Mouse (Mus musculus) adrenal gland, postnatal 36 days (tissue): ENCODE measurements at regions not wholly inside any gene's neighbourhood (a gene's known extent, or its start where the extent isn't known, plus 50 kb on each side); places are given as distances from the start of the nearest gene placed in this dataset.

ENCODE experiments used
- DNase-seq, 2 experiments: peaks; one replicate each; pipeline ENCODE4 v3.0.0; 2021; ENCODE audit warnings: mixed read lengths in 1 of 2

- no peak for DNase-seq
Measured at GRCm38 (mm10) chrX:158544021-158544420, 500.9 kb upstream of the Cnksr2 start.

DNA sequence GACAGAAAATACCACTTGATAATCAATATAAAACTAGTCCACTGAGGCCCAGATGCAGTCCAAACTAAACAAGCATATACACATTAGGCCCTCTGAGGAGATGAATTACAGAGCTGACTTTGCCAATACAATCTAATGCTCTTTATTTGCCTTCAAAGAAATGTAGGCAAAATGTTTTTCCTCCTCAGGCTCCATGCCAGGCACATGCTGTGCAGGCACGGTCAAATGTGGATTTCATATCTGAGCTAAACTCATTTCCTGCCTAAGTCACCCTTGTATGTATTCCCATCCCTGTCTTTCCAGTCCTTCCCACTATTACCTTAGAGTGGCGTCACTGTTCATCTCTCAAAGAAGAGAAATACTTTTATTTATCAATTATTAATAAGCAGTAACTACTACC, 534.8 kb upstream of the Cnksr2 start:
- no peak for DNase-seq

- no peak for DNase-seq
Measured at GRCm38 (mm10) chrX:158613136-158613535, 570.0 kb upstream of the Cnksr2 start.

DNA sequence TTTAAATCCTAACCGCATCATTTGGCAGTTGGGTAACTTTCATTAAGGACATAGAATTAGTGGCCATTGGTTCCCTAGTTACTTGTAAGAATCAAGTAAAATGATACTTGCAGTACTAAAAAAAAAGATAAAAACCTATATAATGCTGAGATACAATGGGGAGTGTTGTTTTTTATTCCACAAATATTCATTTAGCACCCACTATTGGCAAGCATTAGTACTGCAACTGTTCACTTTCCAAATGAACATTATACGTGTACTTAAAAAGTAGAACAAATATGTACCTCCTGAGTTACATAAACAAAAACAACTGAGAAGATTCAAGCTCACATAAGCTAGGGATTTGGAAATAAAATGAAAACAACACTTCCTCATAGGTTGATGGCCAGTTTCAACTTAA, 570.5 kb upstream of the Cnksr2 start:
- DNase-seq, result no peak

DNA sequence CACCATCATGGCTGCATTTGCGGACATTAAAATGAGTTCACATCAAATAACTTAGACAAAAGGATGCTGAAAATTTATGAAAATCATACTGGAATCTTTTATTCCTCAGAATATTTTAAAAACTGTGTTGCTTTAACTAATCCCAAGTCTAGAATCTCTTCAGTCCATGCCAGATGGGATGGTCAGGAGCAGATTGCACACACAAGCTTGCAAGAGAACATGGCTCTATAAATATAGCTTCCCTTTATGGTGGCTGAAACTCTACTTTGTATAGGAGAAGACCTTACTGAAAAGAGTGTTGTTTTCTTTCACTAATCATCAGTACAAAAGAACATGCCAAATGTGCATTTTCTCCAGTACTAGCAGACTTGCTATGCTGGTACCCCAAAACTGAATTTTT, 570.9 kb upstream of the Cnksr2 start:
- no peak for DNase-seq

DNA sequence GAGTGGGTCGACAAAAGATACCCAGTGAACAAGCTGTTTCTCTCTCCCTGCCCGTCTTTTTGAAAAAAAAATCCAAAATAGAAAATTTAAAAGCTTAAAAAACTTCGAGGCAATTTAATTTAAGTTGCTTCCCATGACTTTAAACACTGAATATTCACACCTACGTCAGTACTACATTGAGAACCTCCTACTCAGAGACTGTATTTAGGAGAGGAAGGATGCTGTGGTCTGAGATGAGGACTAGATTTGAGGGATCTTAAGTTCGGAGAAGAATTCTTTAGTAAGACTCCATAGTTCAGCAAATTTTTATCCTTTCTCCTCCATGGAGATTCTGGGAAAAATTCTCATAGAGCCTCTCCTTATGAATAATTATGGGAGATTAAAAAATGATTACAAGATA, 571.4 kb upstream of the Cnksr2 start:
- no peak for DNase-seq

GRCm38 (mm10) chrX:158615096-158615495, 572.0 kb upstream of the Cnksr2 start:
- DNase-seq, result no peak

- no peak for DNase-seq
Measured at GRCm38 (mm10) chrX:158627390-158627789, 582.7 kb upstream of the Rps6ka3 start.

DNA sequence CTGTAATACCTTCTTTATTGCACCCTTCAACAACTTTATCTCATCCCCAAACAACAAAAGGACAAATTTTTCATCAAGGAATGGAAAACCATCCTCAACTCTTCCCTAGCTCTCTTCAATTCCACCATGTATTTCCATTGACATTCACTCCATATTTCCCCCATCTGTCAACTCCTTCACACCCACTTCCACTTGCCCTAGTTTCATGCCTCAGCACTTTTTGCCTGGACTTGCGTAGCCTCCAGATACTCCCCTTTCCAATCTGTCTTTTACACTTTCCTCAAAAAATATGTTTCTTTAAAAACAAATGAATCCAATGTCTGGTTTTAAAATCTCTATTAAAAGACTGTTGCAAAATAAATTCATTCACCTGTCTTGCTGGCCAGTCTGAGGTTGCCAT, 577.7 kb upstream of the Rps6ka3 start:
- no peak for DNase-seq

- DNase-seq, result peak; percentile 4
Measured at GRCm38 (mm10) chrX:158652226-158652625, 557.9 kb upstream of the Rps6ka3 start.

GRCm38 (mm10) chrX:158656188-158656587, 553.9 kb upstream of the Rps6ka3 start:
- DNase-seq, result no peak

GRCm38 (mm10) chrX:158694191-158694590, 515.9 kb upstream of the Rps6ka3 start:
- no peak for DNase-seq

DNA sequence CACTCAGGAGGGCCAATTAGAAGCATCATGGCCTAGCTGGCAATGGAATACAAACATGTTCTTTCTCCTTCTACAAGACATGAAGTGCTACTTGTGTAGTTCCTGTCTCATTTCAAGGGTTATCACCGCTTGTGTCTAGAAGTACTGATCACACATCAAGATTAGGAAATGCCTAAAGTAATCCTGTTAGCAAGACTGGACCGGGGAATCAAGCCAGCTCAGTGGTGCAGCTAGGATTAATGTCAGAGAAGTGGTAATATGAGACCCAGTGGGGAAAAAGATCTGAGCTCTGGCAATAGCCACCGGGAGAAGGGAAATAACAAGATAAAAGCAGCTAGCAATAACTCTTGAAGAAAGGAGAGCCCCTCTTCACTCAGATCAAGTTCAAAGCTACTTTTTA, 506.7 kb upstream of the Rps6ka3 start:
- no peak for DNase-seq

DNA sequence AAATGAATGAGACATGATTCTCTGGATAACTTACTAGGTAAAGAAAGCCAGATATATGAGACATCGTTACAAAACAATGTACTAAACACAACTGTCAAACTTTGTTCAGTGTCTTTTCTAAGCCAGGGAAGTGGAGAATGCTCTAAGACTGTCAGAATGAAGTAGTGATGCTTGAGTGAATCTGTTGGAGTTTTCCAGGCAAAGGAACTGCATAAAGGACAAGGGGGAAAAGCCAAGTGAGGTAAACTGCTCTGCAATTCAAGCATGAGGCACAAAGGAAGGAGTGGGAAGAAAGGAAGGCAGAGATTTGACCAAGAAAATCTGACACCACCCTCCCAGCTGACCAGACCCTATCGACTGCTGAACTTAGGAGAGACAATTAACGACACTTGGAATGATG, 500.3 kb upstream of the Rps6ka3 start:
- no peak for DNase-seq

DNA sequence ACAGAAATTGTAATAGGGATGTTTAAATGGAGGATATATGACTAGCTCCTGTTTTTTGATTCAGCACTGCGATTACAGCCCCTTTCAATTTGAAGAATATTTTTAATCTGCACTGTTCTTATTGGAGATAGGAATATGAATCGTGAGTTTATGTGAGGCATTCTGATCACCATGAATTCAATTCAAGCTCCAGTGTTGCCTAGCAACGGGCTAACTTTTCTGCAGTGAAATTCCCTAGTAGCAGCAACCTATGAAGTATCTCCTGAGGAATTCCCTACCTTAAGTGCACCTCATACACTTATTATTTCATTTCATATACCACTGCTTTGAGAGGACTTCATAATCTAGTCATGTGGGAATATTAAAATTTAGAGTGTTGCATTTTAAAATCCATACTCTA, 465.4 kb upstream of the Rps6ka3 start:
- DNase-seq, result no peak

DNA sequence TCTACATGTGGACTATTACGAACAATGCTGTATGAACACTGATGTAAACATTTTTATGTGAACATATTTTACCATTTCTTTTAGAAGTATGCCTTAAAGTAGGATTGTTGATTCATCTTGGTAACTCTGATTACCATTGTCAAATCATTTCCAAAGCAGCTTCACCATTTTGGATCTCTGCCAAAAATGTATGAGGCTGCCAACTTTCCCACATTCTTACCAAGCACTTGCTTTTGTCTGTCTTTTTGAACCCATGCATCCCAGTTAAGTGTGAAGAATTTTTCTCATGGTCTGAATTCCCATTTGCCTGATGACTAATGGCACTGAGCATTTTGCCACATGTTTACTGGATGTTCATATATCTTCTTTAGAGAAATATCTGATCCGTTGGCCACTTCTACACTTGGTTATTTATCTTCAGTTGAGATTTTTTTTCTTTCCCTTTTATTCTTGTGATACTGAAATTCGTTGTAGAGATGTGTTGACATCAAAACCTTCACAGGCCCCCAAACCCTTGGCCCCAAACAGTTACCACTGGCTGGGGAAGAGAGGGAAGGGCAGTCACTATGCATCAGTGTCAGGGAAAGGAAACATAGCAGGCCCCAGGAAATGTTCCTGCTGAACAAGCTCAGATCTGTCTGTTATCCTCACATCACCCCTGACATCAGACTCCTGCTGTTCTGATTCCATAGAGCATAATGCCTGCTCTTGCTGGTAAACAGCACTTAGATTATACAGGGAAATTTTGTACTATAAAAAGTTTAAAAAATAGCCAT, 464.2 kb upstream of the Rps6ka3 start:
- no peak for DNase-seq
